Mouse (Mus musculus) intestine, embryonic 16.5 days (tissue): Measurements from ENCODE around the gene Dnali1. TPM values are rescaled to one million over a fixed set of nuclear protein-coding genes. Genes with fewer than 3 reads are reported as not detected.

Experiments
- ATAC-seq: fragments of 200-750 bp; cut with Nextera tagmentation; 2 replicates; pipeline ENCODE4 v1.8.0; 2017; ENCODE audit warnings: moderate TSS enrichment, moderate library complexity
- H3K27ac ChIP-seq: fragments of 300-500 bp; sonication (generic); 2 replicates; pipeline ENCODE4 v1.5.1; 2014; ENCODE audit warnings: mild to moderate bottlenecking, low read length
- H3K27me3 ChIP-seq: fragments of 300-500 bp; sonication (generic); replicated peaks from 2 replicates; pipeline ENCODE4 v1.6.1; 2014; ENCODE audit warnings: low read length, control low read depth, mixed read lengths; ENCODE audit not compliant: control insufficient read depth, insufficient read depth
- H3K36me3 ChIP-seq: fragments of 300-500 bp; sonication (generic); 2 replicates; pipeline ENCODE4 v1.6.1; 2014; ENCODE audit warnings: low read length, control low read depth; ENCODE audit not compliant: control insufficient read depth, insufficient read depth
- H3K4me1 ChIP-seq: fragments of 300-500 bp; sonication (generic); 2 replicates; pipeline ENCODE4 v1.6.1; 2014; ENCODE audit warnings: low read length, control low read depth, mixed read lengths; ENCODE audit not compliant: control insufficient read depth, insufficient read depth
- H3K4me2 ChIP-seq: fragments of 300-500 bp; sonication (generic); 2 replicates; pipeline ENCODE4 v1.6.1; 2014; ENCODE audit warnings: low read depth, low read length, control low read depth
- H3K4me3 ChIP-seq: fragments of 300-500 bp; sonication (generic); 2 replicates; pipeline ENCODE4 v1.5.1; 2014; ENCODE audit warnings: mild to moderate bottlenecking, low read length
- H3K9ac ChIP-seq: fragments of 300-500 bp; sonication (generic); 2 replicates; pipeline ENCODE4 v1.6.1; 2014; ENCODE audit warnings: low read depth, low read length
- H3K9me3 ChIP-seq: fragments of 300-500 bp; sonication (generic); 2 replicates; pipeline ENCODE4 v1.6.1; 2016; ENCODE audit warnings: low read length, control low read depth; ENCODE audit not compliant: control insufficient read depth
- WGBS: fragments of 180-500 bp; shearing (Covaris S2); extraction: QIAGEN DNeasy Blood & Tissue Kit; methylation state at CpG from one replicate; pipeline ENCODE4 v1.1.7; 2014; 5-methylcytosine and 5-hydroxymethylcytosine counted together
- polyA plus RNA-seq: library from polyadenylated mRNA; unstranded; fragments of >200 nt; fragmentation: Nextera tagmentation; extraction: Ambion mirVana; gene quantifications from 2 replicates; pipeline ENCODE4 v1.2.1, GENCODE M21; 2015

Dnali1 gene
- polyA plus RNA-seq, 1 experiment from 2014 or later = not detected

DNA sequence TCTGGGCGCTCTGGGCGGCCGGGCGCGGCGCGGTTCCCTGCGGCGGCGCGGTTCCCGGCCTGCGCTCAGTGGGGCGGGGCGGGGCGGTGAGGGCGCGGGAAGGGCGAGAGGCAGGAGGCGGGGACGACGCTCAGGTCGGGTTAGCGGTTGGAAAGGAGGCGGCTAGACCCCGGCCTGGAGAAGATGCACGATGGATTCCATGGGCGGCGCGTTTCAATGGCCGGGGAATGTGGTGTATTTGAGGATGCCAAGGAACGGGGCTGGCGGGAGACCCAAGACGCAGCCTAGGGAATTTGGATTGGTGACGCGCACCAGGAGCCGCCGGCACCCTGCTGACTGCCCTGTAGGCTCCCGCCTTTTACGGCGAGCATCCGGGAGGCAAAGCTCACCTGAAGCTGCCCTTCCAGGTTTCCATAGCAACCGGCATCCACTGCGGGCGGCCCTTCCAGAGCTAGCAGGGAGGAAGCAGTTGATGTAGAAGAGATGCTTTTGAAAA is 19.9 kb upstream of the Dnali1 start:
- Histone ChIP-seq H3K27me3 (no peaks in the 10 kb centered on the region), H3K4me1 (peaks cover 8% of the 10 kb centered on the region; the same call in 1 of the 2 replicates), H3K9ac (peak overlapping the region; percentile 86), H3K27ac (peak overlapping the region; percentile 97), H3K4me2 (peak overlapping the region; percentile 51), H3K4me3 (peak overlapping the region; percentile 79), H3K9me3 (0 out of 2 replicates have a peak, but pooled peaks cover 4% of the 10 kb centered on the region), H3K36me3 (0 out of 2 replicates have a peak, but pooled peaks cover 7% of the 10 kb centered on the region)
- WGBS = under 1% methylated on average over 45 of the region's 45 CpGs
- peak; percentile 98 for ATAC-seq

DNA sequence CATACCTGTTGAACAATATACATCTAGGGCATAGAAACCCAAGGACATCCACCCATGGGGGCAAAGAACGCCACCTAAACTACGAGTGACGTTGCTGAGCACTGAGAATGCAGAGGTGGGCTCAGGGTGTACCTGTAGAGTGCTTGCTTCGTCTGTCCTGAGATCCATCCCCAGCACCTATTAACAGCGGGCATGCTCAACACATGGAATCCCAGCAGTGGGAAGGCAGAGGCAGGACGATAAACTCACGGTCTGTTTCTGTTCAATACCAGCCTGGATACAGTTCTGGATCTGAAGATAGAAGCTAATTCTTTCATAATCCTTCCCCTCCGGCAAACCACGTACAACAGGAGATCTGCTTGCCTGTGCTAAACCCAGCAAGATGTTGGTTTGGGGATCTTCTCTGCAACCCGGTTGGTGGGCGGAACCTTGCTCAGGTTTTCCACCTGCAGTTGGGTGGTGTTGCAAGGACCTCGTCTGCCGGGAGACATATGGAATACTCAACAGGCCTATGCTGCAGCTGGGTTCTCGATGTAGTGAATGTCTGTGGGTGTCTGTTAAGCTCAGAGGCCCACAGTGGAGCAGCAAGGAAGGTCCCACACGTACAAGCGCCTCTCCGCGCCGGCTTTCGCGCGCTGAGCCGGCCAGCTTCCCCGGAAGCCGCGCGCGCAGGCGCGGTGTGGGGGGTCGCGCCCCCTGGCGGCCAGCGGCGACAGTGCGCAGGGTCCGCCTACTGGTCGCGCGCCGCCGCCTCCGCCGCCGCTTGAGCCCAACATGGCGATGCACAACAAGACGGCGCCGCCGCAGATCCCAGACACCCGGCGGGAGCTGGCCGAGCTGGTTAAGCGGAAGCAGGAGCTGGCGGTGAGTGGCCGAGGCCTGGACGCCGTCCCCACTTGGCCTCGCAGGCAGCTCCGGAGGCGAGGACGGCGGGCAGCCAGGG is 19.2 kb upstream of the Dnali1 start, which contains the start of gene Meaf6:
Gene Meaf6, plus strand, starts transcription at position 732 of the 943 bp plus-strand sequence.
- Histone ChIP-seq H3K9me3 (0 out of 2 replicates have a peak, but pooled peaks cover 4% of the 10 kb centered on the region), H3K27ac (peak within 1 kb of the TSS; percentile 97), H3K36me3 (0 out of 2 replicates have a peak, but pooled peaks cover 3% of the 10 kb centered on the region), H3K4me1 (peaks cover 8% of the 10 kb centered on the region; the same call in 1 of the 2 replicates), H3K4me2 (peak within 1 kb of the TSS; percentile 72), H3K4me3 (peak within 1 kb of the TSS; percentile 79), H3K9ac (peak within 1 kb of the TSS; percentile 86), H3K27me3 (no peaks in the 10 kb centered on the region)
- 1% methylated on average over 63 of the region's 63 CpGs for WGBS
- ATAC-seq = peak; percentile 93

GRCm38 (mm10) chr4:125078698-125079097 is 13.2 kb upstream of the Dnali1 start:
- Histone ChIP-seq H3K27ac (no peak overlapping the region), H3K9ac (no peak overlapping the region), H3K4me1 (peaks cover 9% of the 10 kb centered on the region), H3K9me3 (0 out of 2 replicates have a peak, but pooled peaks cover 4% of the 10 kb centered on the region), H3K36me3 (0 out of 2 replicates have a peak, but pooled peaks cover 3% of the 10 kb centered on the region), H3K4me3 (no peak overlapping the region), H3K4me2 (no peak overlapping the region), H3K27me3 (no peaks in the 10 kb centered on the region)
- peak; percentile 63 for ATAC-seq
- WGBS = 61% methylated on average over 2 of the region's 2 CpGs

DNA sequence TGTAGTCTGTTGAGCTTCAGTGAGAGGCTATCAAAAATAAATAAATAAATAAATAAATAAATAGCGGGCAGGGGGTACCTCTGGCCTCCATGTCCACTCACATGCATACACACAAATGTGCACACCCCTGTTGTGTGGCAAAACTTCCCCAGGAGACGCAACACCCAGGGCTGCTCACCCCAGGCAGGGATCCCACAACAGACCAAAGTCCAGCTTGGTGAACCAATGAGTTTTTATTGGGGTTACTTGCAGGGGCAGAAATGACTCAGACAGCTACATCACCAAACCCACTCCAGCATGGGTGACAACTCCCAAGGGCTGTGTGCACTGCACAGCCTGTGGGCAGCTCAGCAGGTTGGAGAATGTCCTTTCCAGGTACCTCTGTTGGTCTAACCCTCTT is 12.2 kb upstream of the Dnali1 start:
- WGBS = 73% methylated on average over 2 of the region's 2 CpGs
- H3K27ac ChIP-seq = peak overlapping the region; percentile 20; the same call in 1 of the 2 replicates

GRCm38 (mm10) chr4:125066490-125067370 is 1.2 kb upstream of the Dnali1 start, which contains the start of gene Snip1:
Gene Snip1, plus strand, starts transcription at chr4:125066672.
- H3K4me3 ChIP-seq = peak within 1 kb of the TSS; percentile 93
- H3K36me3 ChIP-seq = peaks cover 10% of the 10 kb centered on the region; the same call in 1 of the 2 replicates
- peak; percentile 95 for ATAC-seq
- no peaks in the 10 kb centered on the region for H3K9me3 ChIP-seq
- under 1% methylated on average over 73 of the region's 78 CpGs for WGBS
- H3K4me1 ChIP-seq = peaks cover 14% of the 10 kb centered on the region
- H3K9ac ChIP-seq = peak within 1 kb of the TSS; percentile 90
- peak within 1 kb of the TSS; percentile 65 for H3K27ac ChIP-seq
- peak within 1 kb of the TSS; percentile 90 for H3K4me2 ChIP-seq
- H3K27me3 ChIP-seq = 0 out of 2 replicates have a peak, but pooled peaks cover 3% of the 10 kb centered on the region

More for the DNA sequence above, 12.2 kb upstream of the Dnali1 start:
- Histone ChIP-seq H3K4me2 (no peak overlapping the region; the same call in 1 of the 2 replicates), H3K4me1 (peaks cover 9% of the 10 kb centered on the region), H3K4me3 (no peak overlapping the region), H3K9ac (no peak overlapping the region), H3K36me3 (0 out of 2 replicates have a peak, but pooled peaks cover 6% of the 10 kb centered on the region), H3K9me3 (0 out of 2 replicates have a peak, but pooled peaks cover 4% of the 10 kb centered on the region), H3K27me3 (no peaks in the 10 kb centered on the region)
- peak; percentile 79 for ATAC-seq

GRCm38 (mm10) chr4:125063829-125064228 is 1.7 kb downstream of the Dnali1 start:
- Histone ChIP-seq H3K9ac (no peak overlapping the region), H3K4me1 (peaks cover 14% of the 10 kb centered on the region), H3K27me3 (0 out of 2 replicates have a peak, but pooled peaks cover 3% of the 10 kb centered on the region), H3K4me3 (no peak overlapping the region), H3K27ac (no peak overlapping the region), H3K4me2 (no peak overlapping the region), H3K36me3 (no peaks in the 10 kb centered on the region), H3K9me3 (no peaks in the 10 kb centered on the region)
- ATAC-seq = no peak
- WGBS = 70% methylated on average over 8 of the region's 8 CpGs

GRCm38 (mm10) chr4:125059025-125059424 is 6.5 kb downstream of the Dnali1 start:
- no peak overlapping the region for H3K27ac ChIP-seq
- peak overlapping the region; percentile 29 for H3K4me2 ChIP-seq
- ATAC-seq = peak; percentile 70; the same call in 1 of the 2 replicates
- whole genome bisulfite sequencing = 2% methylated on average over 8 of the region's 8 CpGs
- H3K36me3 ChIP-seq = 0 out of 2 replicates have a peak, but pooled peaks cover 13% of the 10 kb centered on the region
- H3K27me3 ChIP-seq = no peaks in the 10 kb centered on the region
- H3K9me3 ChIP-seq = no peaks in the 10 kb centered on the region
- no peaks in the 10 kb centered on the region for H3K4me1 ChIP-seq
- no peak overlapping the region for H3K4me3 ChIP-seq
- no peak overlapping the region for H3K9ac ChIP-seq

GRCm38 (mm10) chr4:125058033-125058432 is 7.5 kb downstream of the Dnali1 start:
- H3K4me1 ChIP-seq = no peaks in the 10 kb centered on the region
- H3K9ac ChIP-seq = no peak overlapping the region
- H3K4me3 ChIP-seq = no peak overlapping the region
- no peak overlapping the region for H3K27ac ChIP-seq
- no peaks in the 10 kb centered on the region for H3K9me3 ChIP-seq
- ATAC-seq = no peak
- 49% methylated on average over 5 of the region's 5 CpGs for WGBS
- H3K27me3 ChIP-seq = no peaks in the 10 kb centered on the region
- H3K4me2 ChIP-seq = no peak overlapping the region
- peaks cover 16% of the 10 kb centered on the region; the same call in 1 of the 2 replicates for H3K36me3 ChIP-seq
